Mouse (Mus musculus) embryonic facial prominence, embryonic 13.5 days (tissue): Measurements from ENCODE around the gene Vgll4. TPM values are rescaled to one million over a fixed set of nuclear protein-coding genes. Genes with fewer than 3 reads are reported as not detected.
"Not testable (repeated sequence)": the region's sequence is repeated elsewhere in the genome, so short reads cannot be mapped to it uniquely, and the experiment has no call there.

Source experiments
- ATAC-seq: fragments of 200-750 bp; cut with Nextera tagmentation; 2 replicates; pipeline ENCODE4 v1.8.0; 2017; ENCODE audit warnings: low read depth; ENCODE audit not compliant: insufficient number of reproducible peaks, insufficient read depth, low FRiP score, low TSS enrichment
- H3K27ac ChIP-seq: fragments of 300-500 bp; sonication (generic); 2 replicates; pipeline ENCODE4 v1.5.1; 2015; ENCODE audit warnings: moderate library complexity, mild to moderate bottlenecking, inconsistent platforms
- H3K27me3 ChIP-seq: fragments of 300-500 bp; sonication (generic); 2 replicates; pipeline ENCODE4 v1.6.1; 2015; ENCODE audit warnings: mild to moderate bottlenecking, inconsistent platforms
- H3K36me3 ChIP-seq: fragments of 300-500 bp; sonication (generic); 2 replicates; pipeline ENCODE4 v1.6.1; 2015; ENCODE audit warnings: mild to moderate bottlenecking, inconsistent platforms
- H3K4me1 ChIP-seq: fragments of 300-500 bp; sonication (generic); 2 replicates; pipeline ENCODE4 v1.6.1; 2015; ENCODE audit warnings: inconsistent platforms
- H3K4me2 ChIP-seq: fragments of 300-500 bp; sonication (generic); 2 replicates; pipeline ENCODE4 v1.6.1; 2015; ENCODE audit warnings: moderate library complexity, mild to moderate bottlenecking, inconsistent platforms
- H3K4me3 ChIP-seq: fragments of 300-500 bp; sonication (generic); 2 replicates; pipeline ENCODE4 v1.5.1; 2015; ENCODE audit warnings: mild to moderate bottlenecking, inconsistent platforms
- H3K9ac ChIP-seq: fragments of 300-500 bp; sonication (generic); 2 replicates; pipeline ENCODE4 v1.6.1; 2015; ENCODE audit warnings: mild to moderate bottlenecking, inconsistent platforms
- H3K9me3 ChIP-seq: fragments of 300-500 bp; sonication (generic); 2 replicates; pipeline ENCODE4 v1.6.1; 2016; ENCODE audit warnings: inconsistent platforms
- WGBS: fragments of 180-500 bp; shearing (Covaris S2); methylation state at CpG from one replicate; pipeline ENCODE4 v1.1.7; 2015; ENCODE audit warnings: mixed read lengths; 5-methylcytosine and 5-hydroxymethylcytosine counted together
- polyA plus RNA-seq: library from polyadenylated mRNA; unstranded; fragments of >200 nt; fragmentation: Nextera tagmentation; extraction: Ambion mirVana; gene quantifications from 2 replicates; pipeline ENCODE4 v1.2.1, GENCODE M21; 2015

Vgll4 gene
- polyA plus RNA-seq, 1 experiment from 2014 or later, result 148 TPM

DNA sequence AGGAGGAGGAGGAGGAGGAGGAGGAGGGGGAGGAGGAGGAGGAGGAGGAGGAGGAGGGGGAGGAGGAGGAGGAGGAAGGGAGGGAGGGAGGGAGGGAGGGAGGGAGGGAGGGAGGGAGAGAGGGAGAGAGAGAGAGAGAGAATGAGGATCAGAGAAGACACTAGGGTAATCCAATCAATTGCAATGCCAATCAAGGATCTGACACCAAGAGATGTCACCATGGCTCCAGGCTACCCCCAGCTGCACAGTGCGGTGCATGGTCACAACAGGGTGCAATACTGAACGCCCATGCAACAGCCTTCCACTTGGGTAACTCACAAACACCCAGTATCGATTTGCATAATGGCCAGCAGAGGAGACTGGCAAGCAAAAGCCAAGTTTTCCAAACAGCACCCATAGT, 79.8 kb downstream of the Vgll4 start:
- not testable (repeated sequence) for ATAC-seq, H3K4me2 ChIP-seq, H3K27me3 ChIP-seq, H3K4me3 ChIP-seq, H3K9me3 ChIP-seq
- Histone ChIP-seq H3K36me3 (peaks cover 38% of the 10 kb centered on the region), H3K9ac (peak overlapping the region; percentile 51; the same call in 1 of the 2 replicates), H3K4me1 (peaks cover 91% of the 10 kb centered on the region), H3K27ac (peak overlapping the region; percentile 75)
- 67% methylated on average over 3 of the region's 3 CpGs for WGBS

DNA sequence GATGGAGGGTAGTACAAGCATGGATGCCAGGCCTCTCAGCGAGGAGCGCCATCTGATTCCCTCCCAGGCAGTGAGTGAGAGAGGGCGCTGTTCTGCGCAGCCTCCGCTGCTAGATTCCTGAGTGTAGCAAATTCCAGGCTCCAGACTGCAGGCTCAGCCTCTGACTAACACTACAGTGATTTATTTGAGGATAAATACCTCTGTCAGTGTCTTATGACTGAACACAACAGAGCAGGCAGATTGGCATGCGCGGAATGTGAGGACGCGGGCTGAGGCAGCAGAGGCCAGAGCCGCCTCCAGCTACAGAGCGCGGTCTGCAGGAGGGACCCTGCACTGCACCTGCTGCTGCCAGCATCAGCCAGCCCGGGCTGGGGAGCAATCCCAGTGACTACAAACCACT, 80.9 kb downstream of the Vgll4 start:
- Histone ChIP-seq H3K27ac (peak overlapping the region; percentile 81), H3K9ac (no peak overlapping the region), H3K4me3 (no peak overlapping the region), H3K9me3 (no peaks in the 10 kb centered on the region), H3K27me3 (no peaks in the 10 kb centered on the region), H3K4me1 (peaks cover 89% of the 10 kb centered on the region), H3K36me3 (peaks cover 48% of the 10 kb centered on the region), H3K4me2 (peak overlapping the region; percentile 11; the same call in 1 of the 2 replicates)
- 15% methylated on average over 13 of the region's 13 CpGs for WGBS
- ATAC-seq, result peak; percentile 64; the same call in 1 of the 2 replicates

DNA sequence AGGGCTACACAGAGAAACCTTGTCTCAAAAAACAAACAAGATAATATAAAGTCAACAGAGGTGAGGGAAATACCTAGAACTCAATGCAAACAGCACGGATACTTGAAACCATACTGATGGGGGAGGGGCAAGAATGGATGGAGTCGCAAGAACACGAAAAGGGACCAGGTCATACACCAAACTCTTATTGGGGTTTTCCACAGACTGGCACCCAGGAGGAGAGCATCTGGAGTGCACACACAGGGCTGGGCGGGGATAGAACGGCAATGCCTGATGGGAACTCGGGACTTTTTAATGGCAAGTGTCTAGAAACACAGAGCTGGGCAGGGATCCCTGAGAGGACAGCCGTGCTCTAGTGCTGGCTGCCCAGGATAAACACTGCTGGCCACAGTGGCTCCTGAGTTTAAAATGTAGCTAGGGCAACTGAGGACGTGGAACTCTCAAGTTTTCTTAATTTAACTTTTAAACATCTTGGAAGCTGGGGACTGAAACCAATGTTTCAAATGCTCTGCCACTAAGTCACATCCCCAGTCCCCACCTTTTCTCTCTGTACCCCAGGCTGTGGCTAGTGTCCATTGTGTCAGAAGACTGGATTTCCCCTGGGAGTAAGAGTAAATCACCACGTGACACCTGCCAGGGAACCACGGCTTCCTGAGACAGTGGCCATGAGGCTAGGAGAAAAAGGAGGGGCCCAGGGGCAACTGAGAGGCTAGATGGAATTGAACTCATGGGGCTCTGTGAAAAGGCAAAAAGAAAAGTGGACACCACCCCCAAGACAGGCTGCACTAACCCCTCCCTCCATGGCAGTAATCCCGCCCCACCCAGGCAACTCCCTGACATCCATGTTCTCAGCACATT, 83.1 kb downstream of the Vgll4 start:
- 0 out of 2 replicates have a peak overlapping the region, but pooled peaks have one; percentile 45 for H3K27ac ChIP-seq

DNA sequence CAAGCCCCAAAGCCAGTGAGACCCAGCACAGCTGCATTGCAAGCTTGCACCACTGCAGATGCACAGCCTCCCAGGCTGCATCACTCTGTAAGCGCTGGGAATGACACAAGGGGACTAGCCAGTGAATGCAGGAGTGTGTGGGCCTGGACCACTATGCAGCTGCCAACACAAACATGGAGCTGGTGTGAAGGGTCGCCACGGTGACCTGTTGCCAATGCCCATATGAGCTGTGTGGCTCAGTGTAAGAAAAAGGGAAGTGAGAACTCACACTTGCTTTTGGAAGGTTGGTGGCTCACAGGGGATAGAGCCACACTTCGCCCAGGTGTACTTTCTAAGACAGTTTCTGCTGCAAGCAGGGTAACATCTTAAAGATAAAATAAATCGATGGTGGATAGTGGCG, 83.8 kb downstream of the Vgll4 start:
- Histone ChIP-seq H3K36me3 (peaks cover 49% of the 10 kb centered on the region), H3K9me3 (no peaks in the 10 kb centered on the region), H3K4me3 (no peak overlapping the region), H3K27ac (peak overlapping the region; percentile 33; the same call in 1 of the 2 replicates), H3K27me3 (no peaks in the 10 kb centered on the region), H3K4me1 (peaks cover 88% of the 10 kb centered on the region), H3K4me2 (no peak overlapping the region), H3K9ac (no peak overlapping the region)
- ATAC-seq, result no peak
- WGBS, result 92% methylated on average over 6 of the region's 6 CpGs

More for the DNA sequence above, 83.1 kb downstream of the Vgll4 start:
- Histone ChIP-seq H3K9me3 (no peaks in the 10 kb centered on the region), H3K4me3 (no peak overlapping the region), H3K4me2 (no peak overlapping the region), H3K4me1 (peaks cover 89% of the 10 kb centered on the region), H3K27me3 (no peaks in the 10 kb centered on the region), H3K36me3 (peaks cover 49% of the 10 kb centered on the region), H3K9ac (no peak overlapping the region)
- ATAC-seq, result no peak
- 57% methylated on average over 11 of the region's 11 CpGs for whole genome bisulfite sequencing

DNA sequence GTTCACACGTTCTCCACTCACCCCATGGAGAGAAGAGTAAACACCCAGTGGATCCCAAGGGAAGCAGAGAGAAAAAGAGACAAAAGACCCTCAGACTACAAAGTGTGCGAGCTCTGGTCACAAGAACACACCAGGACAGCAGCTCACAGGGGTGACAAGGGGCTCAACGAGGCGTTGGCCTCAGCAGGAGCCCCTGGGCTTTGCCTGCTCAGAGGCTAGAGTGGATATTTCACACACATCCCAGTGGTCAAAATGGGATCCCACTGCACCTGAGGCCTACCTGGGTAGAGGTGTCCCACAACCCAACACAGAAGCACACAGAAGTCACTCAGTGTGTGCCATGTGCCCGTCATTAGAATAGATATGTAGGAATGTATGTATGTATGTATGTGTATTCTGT, 84.7 kb downstream of the Vgll4 start:
- 81% methylated on average over 5 of the region's 5 CpGs for WGBS

GRCm38 (mm10) chr6:114883261-114883740, 86.5 kb downstream of the Vgll4 start:
- peak overlapping the region; percentile 98 for H3K27ac ChIP-seq
- 3% methylated on average over 9 of the region's 9 CpGs for WGBS
- H3K27me3 ChIP-seq, result no peaks in the 10 kb centered on the region
- no peak overlapping the region for H3K4me3 ChIP-seq
- ATAC-seq, result peak; percentile 71
- H3K36me3 ChIP-seq, result peaks cover 52% of the 10 kb centered on the region
- H3K4me1 ChIP-seq, result peaks cover 93% of the 10 kb centered on the region
- peak overlapping the region; percentile 32 for H3K4me2 ChIP-seq
- no peaks in the 10 kb centered on the region for H3K9me3 ChIP-seq
- H3K9ac ChIP-seq, result peak overlapping the region; percentile 51; the same call in 1 of the 2 replicates

More for the DNA sequence above, 84.7 kb downstream of the Vgll4 start:
- Histone ChIP-seq H3K4me1 (peaks cover 88% of the 10 kb centered on the region), H3K4me3 (no peak overlapping the region), H3K4me2 (no peak overlapping the region), H3K27ac (peak overlapping the region; percentile 98), H3K9ac (no peak overlapping the region), H3K9me3 (no peaks in the 10 kb centered on the region), H3K36me3 (peaks cover 53% of the 10 kb centered on the region), H3K27me3 (no peaks in the 10 kb centered on the region)
- no peak for ATAC-seq

DNA sequence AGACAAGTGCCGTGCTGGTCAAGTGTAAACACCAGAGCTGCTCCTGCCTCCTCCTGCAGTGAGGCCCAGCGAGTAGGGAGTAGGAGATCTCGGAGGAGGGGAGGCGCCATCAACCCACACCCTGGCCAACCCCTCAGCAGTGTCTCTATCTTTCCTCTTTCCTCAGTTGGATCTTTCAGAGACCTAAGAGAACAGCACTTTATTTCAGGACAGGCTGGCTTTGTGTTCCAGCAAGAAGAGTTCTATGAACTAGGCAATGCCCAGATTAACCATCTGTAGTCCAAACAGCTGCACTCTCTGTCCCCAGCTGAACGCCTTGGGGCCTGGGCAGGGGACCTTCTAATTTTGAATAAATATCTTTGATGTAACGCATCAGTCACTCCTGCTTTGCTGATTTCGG, 87.1 kb downstream of the Vgll4 start:
- Histone ChIP-seq H3K4me3 (no peak overlapping the region), H3K4me1 (peaks cover 93% of the 10 kb centered on the region), H3K27ac (peak overlapping the region; percentile 98), H3K9ac (peak overlapping the region; percentile 51; the same call in 1 of the 2 replicates), H3K36me3 (peaks cover 45% of the 10 kb centered on the region), H3K27me3 (no peaks in the 10 kb centered on the region), H3K9me3 (no peaks in the 10 kb centered on the region), H3K4me2 (peak overlapping the region; percentile 32)
- WGBS, result 14% methylated on average over 7 of the region's 7 CpGs
- ATAC-seq, result no peak

DNA sequence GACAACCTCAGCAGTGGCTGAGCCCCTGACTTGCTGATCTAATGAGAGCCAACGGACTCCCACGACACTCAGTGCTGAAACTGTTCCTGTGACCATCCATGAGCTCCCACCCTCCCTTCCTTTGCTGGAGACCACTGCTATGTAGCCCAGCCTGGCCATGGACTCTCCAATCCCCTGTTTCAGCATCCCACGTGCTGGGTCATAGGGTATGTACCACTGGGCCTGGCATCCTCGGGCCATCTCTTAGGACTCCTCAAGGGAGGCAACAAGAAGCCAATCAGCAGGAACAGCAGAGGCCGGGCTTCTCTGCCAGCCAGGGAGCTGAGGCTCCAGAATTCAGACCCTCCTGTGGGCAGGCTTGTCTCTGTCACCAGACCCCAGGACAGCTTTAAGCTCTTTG, 87.6 kb downstream of the Vgll4 start:
- ATAC-seq, result no peak
- no peaks in the 10 kb centered on the region for H3K27me3 ChIP-seq
- H3K27ac ChIP-seq, result peak overlapping the region; percentile 98
- WGBS, result 31% methylated on average over 5 of the region's 5 CpGs
- H3K4me1 ChIP-seq, result peaks cover 93% of the 10 kb centered on the region
- H3K9ac ChIP-seq, result peak overlapping the region; percentile 51; the same call in 1 of the 2 replicates
- peak overlapping the region; percentile 32 for H3K4me2 ChIP-seq
- no peaks in the 10 kb centered on the region for H3K9me3 ChIP-seq
- peaks cover 41% of the 10 kb centered on the region for H3K36me3 ChIP-seq
- H3K4me3 ChIP-seq, result no peak overlapping the region

DNA sequence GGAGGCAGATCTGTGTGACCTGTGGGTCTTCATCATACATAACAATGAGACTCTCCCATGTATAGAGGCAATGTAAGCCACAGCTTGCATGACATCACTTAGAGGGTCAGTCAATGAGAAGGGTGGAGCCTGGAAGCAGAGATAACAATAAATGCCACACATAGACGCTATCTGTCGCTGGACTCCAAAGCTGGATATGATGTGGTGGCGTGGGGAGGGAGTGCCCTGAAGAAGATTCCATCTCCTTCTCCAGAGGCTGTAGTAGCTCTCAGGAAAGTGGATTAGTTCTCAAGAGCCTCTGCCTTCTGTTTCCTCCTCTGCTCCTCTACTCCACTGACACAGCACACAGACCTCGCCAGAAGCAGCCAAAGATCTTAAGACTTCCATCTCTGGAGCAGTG, 89.0 kb downstream of the Vgll4 start:
- 0 out of 2 replicates have a peak overlapping the region, but pooled peaks have one; percentile 16 for H3K27ac ChIP-seq
- H3K36me3 ChIP-seq, result peaks cover 34% of the 10 kb centered on the region
- H3K9me3 ChIP-seq, result no peaks in the 10 kb centered on the region
- peaks cover 93% of the 10 kb centered on the region for H3K4me1 ChIP-seq
- H3K4me2 ChIP-seq, result no peak overlapping the region
- 81% methylated on average over 4 of the region's 4 CpGs for WGBS
- H3K27me3 ChIP-seq, result no peaks in the 10 kb centered on the region
- no peak overlapping the region for H3K4me3 ChIP-seq
- no peak overlapping the region for H3K9ac ChIP-seq
- no peak for ATAC-seq

- 82% methylated on average over 19 of the region's 19 CpGs for WGBS
- Histone ChIP-seq H3K9me3 (no peaks in the 10 kb centered on the region), H3K4me1 (peaks cover 98% of the 10 kb centered on the region), H3K27me3 (no peaks in the 10 kb centered on the region), H3K36me3 (peaks cover 16% of the 10 kb centered on the region), H3K27ac (peak overlapping the region; percentile 95), H3K4me2 (no peak overlapping the region), H3K9ac (peak overlapping the region; percentile 36), H3K4me3 (no peak overlapping the region)
- ATAC-seq, result no peak
Observed at GRCm38 (mm10) chr6:114878841-114879520, 90.8 kb downstream of the Vgll4 start.

DNA sequence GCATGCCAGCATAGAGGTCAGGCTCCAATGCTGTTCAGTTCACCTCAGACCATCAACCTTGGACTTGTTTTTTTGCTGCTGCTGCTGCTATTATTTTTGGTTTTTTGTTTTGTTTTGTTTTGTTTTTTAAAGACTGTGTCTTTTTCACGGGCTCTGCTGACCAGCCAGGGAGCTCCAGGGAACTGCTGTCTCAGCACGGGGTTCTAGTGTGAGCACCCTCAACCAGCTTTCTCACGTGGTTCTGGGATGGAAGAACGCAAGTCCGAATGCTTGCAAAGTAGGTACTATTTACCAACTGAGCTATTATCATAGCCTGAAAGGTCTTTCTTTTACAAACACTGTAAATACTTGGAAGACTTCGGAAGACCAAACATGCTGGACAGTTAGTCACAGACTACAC, 93.2 kb downstream of the Vgll4 start:
- Histone ChIP-seq H3K9me3 (no peaks in the 10 kb centered on the region), H3K27ac (peak overlapping the region; percentile 95), H3K4me1 (peaks cover 98% of the 10 kb centered on the region), H3K4me2 (no peak overlapping the region), H3K9ac (0 out of 2 replicates have a peak overlapping the region, but pooled peaks have one; percentile 66), H3K27me3 (no peaks in the 10 kb centered on the region), H3K36me3 (peaks cover 15% of the 10 kb centered on the region), H3K4me3 (no peak overlapping the region)
- 62% methylated on average over 6 of the region's 6 CpGs for WGBS
- ATAC-seq, result no peak
